Mouse (Mus musculus): ENCODE data around the gene Cdk15. TPM values are rescaled to one million over a fixed set of nuclear protein-coding genes. Genes with fewer than 3 reads are reported as not detected.

Gene Cdk15
- polyA plus RNA-seq, 1 experiment from 2014 or later, result 1.0 TPM

- H3K4me1 ChIP-seq (replicated peaks), result peaks cover 6% of the 10 kb centered on the region
- H3K9ac ChIP-seq, result no peak overlapping the region
- no peaks in the 10 kb centered on the region for H3K36me3 ChIP-seq
- ATAC-seq (ENCODE audit: low read depth), result no peak
- no peaks in the 10 kb centered on the region for H3K9me3 ChIP-seq
- 0 out of 2 replicates have a peak, but pooled peaks cover 3% of the 10 kb centered on the region for H3K27me3 ChIP-seq
- no peak overlapping the region for H3K4me3 ChIP-seq
- H3K27ac ChIP-seq (replicated peaks), result no peak overlapping the region
- H3K4me2 ChIP-seq, result no peak overlapping the region
- 43% methylated on average over 10 of the region's 10 CpGs for WGBS
Measured at GRCm38 (mm10) chr1:59368649-59369319, 112.1 kb downstream of the Cdk15 start.

GRCm38 (mm10) chr1:59369320-59369685 lies 112.6 kb downstream of the Cdk15 start:
- ATAC-seq (ENCODE audit: low read depth), result no peak
- Histone ChIP-seq H3K4me1 (replicated peaks) (peaks cover 6% of the 10 kb centered on the region), H3K9ac (no peak overlapping the region), H3K27me3 (0 out of 2 replicates have a peak, but pooled peaks cover 3% of the 10 kb centered on the region), H3K4me2 (no peak overlapping the region), H3K9me3 (no peaks in the 10 kb centered on the region), H3K36me3 (no peaks in the 10 kb centered on the region), H3K4me3 (no peak overlapping the region), H3K27ac (replicated peaks) (no peak overlapping the region)
- 50% methylated on average over 7 of the region's 7 CpGs for WGBS

GRCm38 (mm10) chr1:59370355-59370950 lies 113.7 kb downstream of the Cdk15 start:
- Histone ChIP-seq H3K9me3 (0 out of 2 replicates have a peak, but pooled peaks cover 4% of the 10 kb centered on the region), H3K4me1 (replicated peaks) (peaks cover 6% of the 10 kb centered on the region), H3K4me3 (no peak overlapping the region), H3K4me2 (no peak overlapping the region), H3K27me3 (0 out of 2 replicates have a peak, but pooled peaks cover 3% of the 10 kb centered on the region), H3K36me3 (no peaks in the 10 kb centered on the region), H3K27ac (replicated peaks) (no peak overlapping the region), H3K9ac (no peak overlapping the region)
- ATAC-seq (ENCODE audit: low read depth), result no peak

- 0 out of 2 replicates have a peak overlapping the region, but pooled peaks have one; percentile 26 for H3K9ac ChIP-seq
- peaks cover 12% of the 10 kb centered on the region for H3K4me1 ChIP-seq (replicated peaks)
- WGBS, result 1% methylated on average over 13 of the region's 13 CpGs
- no peaks in the 10 kb centered on the region for H3K27me3 ChIP-seq
- ATAC-seq (ENCODE audit: low read depth), result peak; percentile 67
- no peaks in the 10 kb centered on the region for H3K36me3 ChIP-seq
- no peak overlapping the region for H3K4me3 ChIP-seq
- H3K9me3 ChIP-seq, result 0 out of 2 replicates have a peak, but pooled peaks cover 4% of the 10 kb centered on the region
- peak overlapping the region; percentile 61 for H3K27ac ChIP-seq (replicated peaks)
- peak overlapping the region; percentile 34; the same call in 1 of the 2 replicates for H3K4me2 ChIP-seq
Measured at GRCm38 (mm10) chr1:59376021-59376548, 119.4 kb downstream of the Cdk15 start.

GRCm38 (mm10) chr1:59376557-59376956 lies 119.9 kb downstream of the Cdk15 start:
- peak; percentile 74 for ATAC-seq (ENCODE audit: low read depth)
- H3K36me3 ChIP-seq, result no peaks in the 10 kb centered on the region
- 0 out of 2 replicates have a peak, but pooled peaks cover 4% of the 10 kb centered on the region for H3K9me3 ChIP-seq
- H3K9ac ChIP-seq, result no peak overlapping the region
- H3K27ac ChIP-seq (replicated peaks), result peak overlapping the region; percentile 61
- H3K4me1 ChIP-seq (replicated peaks), result peaks cover 12% of the 10 kb centered on the region
- no peak overlapping the region for H3K4me3 ChIP-seq
- H3K4me2 ChIP-seq, result peak overlapping the region; percentile 34; the same call in 1 of the 2 replicates
- WGBS, result 7% methylated on average over 3 of the region's 3 CpGs
- no peaks in the 10 kb centered on the region for H3K27me3 ChIP-seq

- no peak overlapping the region for H3K9ac ChIP-seq
- ATAC-seq (ENCODE audit: low read depth), result no peak
- H3K4me3 ChIP-seq, result no peak overlapping the region
- 74% methylated on average over 9 of the region's 9 CpGs for WGBS
- no peaks in the 10 kb centered on the region for H3K27me3 ChIP-seq
- H3K4me1 ChIP-seq (replicated peaks), result peaks cover 12% of the 10 kb centered on the region
- 0 out of 2 replicates have a peak, but pooled peaks cover 4% of the 10 kb centered on the region for H3K9me3 ChIP-seq
- H3K27ac ChIP-seq (replicated peaks), result no peak overlapping the region
- no peak overlapping the region for H3K4me2 ChIP-seq
- no peaks in the 10 kb centered on the region for H3K36me3 ChIP-seq
Measured at GRCm38 (mm10) chr1:59377312-59377711, 120.6 kb downstream of the Cdk15 start.

- H3K9me3 ChIP-seq, result no peaks in the 10 kb centered on the region
- WGBS, result 78% methylated on average over 10 of the region's 10 CpGs
- no peaks in the 10 kb centered on the region for H3K27me3 ChIP-seq
- ATAC-seq (ENCODE audit: low read depth), result no peak
- H3K4me2 ChIP-seq, result no peak overlapping the region
- no peaks in the 10 kb centered on the region for H3K36me3 ChIP-seq
- H3K4me1 ChIP-seq (replicated peaks), result peaks cover 10% of the 10 kb centered on the region
- H3K27ac ChIP-seq (replicated peaks), result no peak overlapping the region
- no peak overlapping the region for H3K9ac ChIP-seq
- no peak overlapping the region for H3K4me3 ChIP-seq
Measured at GRCm38 (mm10) chr1:59380926-59381325, 124.2 kb downstream of the Cdk15 start.

- H3K9me3 ChIP-seq, result no peaks in the 10 kb centered on the region
- 87% methylated on average over 7 of the region's 7 CpGs for WGBS
- no peak overlapping the region for H3K27ac ChIP-seq (replicated peaks)
- H3K27me3 ChIP-seq, result no peaks in the 10 kb centered on the region
- no peak overlapping the region for H3K4me2 ChIP-seq
- peaks cover 4% of the 10 kb centered on the region for H3K4me1 ChIP-seq (replicated peaks)
- H3K4me3 ChIP-seq, result no peak overlapping the region
- H3K36me3 ChIP-seq, result no peaks in the 10 kb centered on the region
- H3K9ac ChIP-seq, result no peak overlapping the region
- ATAC-seq (ENCODE audit: low read depth), result no peak
Measured at GRCm38 (mm10) chr1:59381483-59381882, 124.8 kb downstream of the Cdk15 start.

GRCm38 (mm10) chr1:59382516-59382915 lies 125.8 kb downstream of the Cdk15 start:
- 86% methylated on average over 3 of the region's 3 CpGs for WGBS
- no peaks in the 10 kb centered on the region for H3K36me3 ChIP-seq

GRCm38 (mm10) chr1:59383049-59383610 lies 126.4 kb downstream of the Cdk15 start:
- Histone ChIP-seq H3K27me3 (no peaks in the 10 kb centered on the region), H3K36me3 (no peaks in the 10 kb centered on the region), H3K4me1 (replicated peaks) (peaks cover 9% of the 10 kb centered on the region; the same call in 1 of the 2 replicates), H3K9me3 (no peaks in the 10 kb centered on the region), H3K27ac (replicated peaks) (no peak overlapping the region), H3K4me2 (no peak overlapping the region), H3K4me3 (no peak overlapping the region), H3K9ac (no peak overlapping the region)
- 81% methylated on average over 6 of the region's 6 CpGs for WGBS
- ATAC-seq (ENCODE audit: low read depth), result no peak

More at GRCm38 (mm10) chr1:59382516-59382915, 125.8 kb downstream of the Cdk15 start:
- H3K27ac ChIP-seq (replicated peaks), result no peak overlapping the region
- no peak overlapping the region for H3K4me3 ChIP-seq
- no peak overlapping the region for H3K9ac ChIP-seq
- H3K9me3 ChIP-seq, result no peaks in the 10 kb centered on the region
- no peak overlapping the region for H3K4me2 ChIP-seq
- peaks cover 2% of the 10 kb centered on the region; the same call in 1 of the 2 replicates for H3K4me1 ChIP-seq (replicated peaks)
- no peak for ATAC-seq (ENCODE audit: low read depth)
- no peaks in the 10 kb centered on the region for H3K27me3 ChIP-seq

- ATAC-seq (ENCODE audit: low read depth), result no peak
- no peaks in the 10 kb centered on the region for H3K36me3 ChIP-seq
- no peak overlapping the region for H3K4me3 ChIP-seq
- 89% methylated on average over 3 of the region's 3 CpGs for WGBS
- H3K9me3 ChIP-seq, result no peaks in the 10 kb centered on the region
- no peaks in the 10 kb centered on the region for H3K27me3 ChIP-seq
- no peak overlapping the region for H3K9ac ChIP-seq
- H3K4me2 ChIP-seq, result no peak overlapping the region
- H3K27ac ChIP-seq (replicated peaks), result no peak overlapping the region
- peaks cover 10% of the 10 kb centered on the region; the same call in 1 of the 2 replicates for H3K4me1 ChIP-seq (replicated peaks)
Measured at GRCm38 (mm10) chr1:59384400-59384799, 127.7 kb downstream of the Cdk15 start.

GRCm38 (mm10) chr1:59385641-59386040 lies 128.9 kb downstream of the Cdk15 start:
- ATAC-seq (ENCODE audit: low read depth), result no peak
- peaks cover 10% of the 10 kb centered on the region; the same call in 1 of the 2 replicates for H3K4me1 ChIP-seq (replicated peaks)
- H3K4me2 ChIP-seq, result no peak overlapping the region
- no peaks in the 10 kb centered on the region for H3K36me3 ChIP-seq
- H3K9ac ChIP-seq, result no peak overlapping the region
- no peaks in the 10 kb centered on the region for H3K27me3 ChIP-seq
- WGBS, result 80% methylated on average over 6 of the region's 6 CpGs
- no peak overlapping the region for H3K27ac ChIP-seq (replicated peaks)
- no peaks in the 10 kb centered on the region for H3K9me3 ChIP-seq
- no peak overlapping the region for H3K4me3 ChIP-seq

All from neural tube, embryonic 13.5 days (tissue).